Mouse (Mus musculus) CH12F3 (cell line): ENCODE data around the gene Hpdl.
"Not testable (repeated sequence)": the region's sequence is repeated elsewhere in the genome, so short reads cannot be mapped to it uniquely, and the experiment has no call there.

ENCODE experiments used
- in situ Hi-C: fragments of 300-500 bp; cut with MboI; formaldehyde crosslinking; loops from 2 replicates; pipeline ENCODE4 v1.14.3; 2020; ENCODE audit warnings: low sequenced_read_pairs

Gene Hpdl

GRCm38 (mm10) chr4:116821694-116822016, at the start of gene Hpdl:
Gene Hpdl (minus strand): TSS chr4:116821707.
- in situ Hi-C loops: no loop called here

GRCm38 (mm10) chr4:116869898-116870297, 48.4 kb upstream of the Hpdl start:
- in situ Hi-C loops: no loop called here

- in situ Hi-C loops: no loop called here
Measured at GRCm38 (mm10) chr4:116862023-116862422, 40.5 kb upstream of the Hpdl start.

- in situ Hi-C loops: no loop called here
Measured at GRCm38 (mm10) chr4:116859711-116860110, 38.2 kb upstream of the Hpdl start.

GRCm38 (mm10) chr4:116857203-116857602, 35.7 kb upstream of the Hpdl start:
- in situ Hi-C loops: no loop called here

GRCm38 (mm10) chr4:116854286-116854685, 32.8 kb upstream of the Hpdl start:
- in situ Hi-C loops: no loop called here

GRCm38 (mm10) chr4:116849901-116850300, 28.4 kb upstream of the Hpdl start:
- in situ Hi-C loops: no loop called here

- in situ Hi-C loops: no loop called here
Measured at GRCm38 (mm10) chr4:116844324-116844723, 22.8 kb upstream of the Hpdl start.

GRCm38 (mm10) chr4:116840841-116841240, 19.3 kb upstream of the Hpdl start:
- in situ Hi-C loops: no loop called here

GRCm38 (mm10) chr4:116840096-116840495, 18.6 kb upstream of the Hpdl start:
- in situ Hi-C loops: not testable (repeated sequence)

GRCm38 (mm10) chr4:116838999-116839398, 17.5 kb upstream of the Hpdl start:
- in situ Hi-C loops: no loop called here

GRCm38 (mm10) chr4:116830070-116830368, 8.5 kb upstream of the Hpdl start:
- in situ Hi-C loops: loop anchor here (5.0 kb wide), 1 partner anchor 162 kb away; the partner anchor contains the start of gene Urod

- in situ Hi-C loops: loop anchor here (5.0 kb wide), 1 partner anchor 163 kb away; the partner anchor contains the start of gene Urod
Measured at GRCm38 (mm10) chr4:116829364-116830069, 8.0 kb upstream of the Hpdl start.

- in situ Hi-C loops: no loop called here
Measured at GRCm38 (mm10) chr4:116827819-116828218, 6.3 kb upstream of the Hpdl start.

- in situ Hi-C loops: no loop called here
Measured at GRCm38 (mm10) chr4:116824541-116825004, 3.1 kb upstream of the Hpdl start.

- in situ Hi-C loops: no loop called here
Measured at GRCm38 (mm10) chr4:116820902-116821693, 409 bp downstream of the Hpdl start.

GRCm38 (mm10) chr4:116819968-116820901, 1.3 kb downstream of the Hpdl start:
- in situ Hi-C loops: no loop called here

- in situ Hi-C loops: no loop called here
Measured at GRCm38 (mm10) chr4:116817486-116817885, 4.0 kb downstream of the Hpdl start.

- in situ Hi-C loops: no loop called here
Measured at GRCm38 (mm10) chr4:116815276-116815675, 6.2 kb downstream of the Hpdl start.

- in situ Hi-C loops: no loop called here
Measured at GRCm38 (mm10) chr4:116811012-116811411, 10.5 kb downstream of the Hpdl start.
